Mouse (Mus musculus): ENCODE results near the gene Shb. TPM values are rescaled to one million over a fixed set of nuclear protein-coding genes. Genes with fewer than 3 reads are reported as not detected.

Shb gene
- total and polyA plus RNA-seq, 3 experiments = 7.7 to 15.5 (median 8.6) TPM

GRCm38 (mm10) chr4:45435899-45436298 is 96.4 kb downstream of the Shb start:
- no peaks in the 10 kb centered on the region for H3K27me3 ChIP-seq (replicated peaks)
- DNase-seq (ENCODE audit: extremely low read depth) = no peak
- no peak overlapping the region for H3K27ac ChIP-seq (ENCODE audit: insufficient read depth, low read depth)
- no peaks in the 10 kb centered on the region for H3K79me2 ChIP-seq (replicated peaks; ENCODE audit: control insufficient read depth, extremely low read depth, insufficient read depth, poor library complexity, severe bottlenecking)
- peaks cover 3 to 78% of the 10 kb centered on the region in 2 experiments for H3K36me3 ChIP-seq (replicated peaks in 1 of 2; ENCODE audit: control insufficient read depth in 1 of 2, insufficient read depth in 1 of 2, low read length in 1 of 2)
- H3K9me3 ChIP-seq (replicated peaks; ENCODE audit: low read length) = no peaks in the 10 kb centered on the region
- no peak overlapping the region for H3K9ac ChIP-seq (ENCODE audit: insufficient read depth, low read depth)
- no peak overlapping the region for H3K4me3 ChIP-seq (replicated peaks in 1 of 3; ENCODE audit: low read depth in 2 of 3, low read length in 2 of 3, poor library complexity in 1 of 3)
- peaks cover 37 to 73% of the 10 kb centered on the region in 2 experiments for H3K4me1 ChIP-seq (ENCODE audit: control insufficient read depth in 1 of 2, insufficient read depth in 2 of 2)
- dilution Hi-C loops (cut with MboI; ENCODE audit: extremely low pct_ligation_motif_present, extremely low pct_unique_long_range_greater_than_20kb, low sequenced_read_pairs) = no loop called here
- no peak overlapping the region for H3K4me2 ChIP-seq (ENCODE audit: insufficient read depth, low read depth, poor library complexity, severe bottlenecking)
- no peak for TF ChIP-seq ZNF384 (IDR thresholded peaks at IDR 0.05; ENCODE audit: low read depth, low read length)
- TF ChIP-seq NELFE (IDR thresholded peaks at IDR 0.05; ENCODE audit: low read depth, low read length) = no peak
- in situ Hi-C loops (cut with MboI; ENCODE audit: low pct_ligation_motif_present, low pct_unique_long_range_greater_than_20kb, low sequenced_read_pairs) = no loop called here

- H3K27ac ChIP-seq (ENCODE audit: insufficient read depth, low read depth) = no peak overlapping the region
- no peaks in the 10 kb centered on the region for H3K9me3 ChIP-seq (replicated peaks; ENCODE audit: low read length)
- no peak overlapping the region for H3K4me3 ChIP-seq (replicated peaks in 1 of 3; ENCODE audit: low read depth in 2 of 3, low read length in 2 of 3, poor library complexity in 1 of 3)
- no peaks in the 10 kb centered on the region for H3K27me3 ChIP-seq (replicated peaks)
- TF ChIP-seq MAX (IDR thresholded peaks at IDR 0.05; ENCODE audit: low read length) (peak; percentile 41; the same call in 1 of the 2 replicates), CHD2 (IDR thresholded peaks at IDR 0.05; ENCODE audit: low read length) (0 out of 2 replicates have a peak, but pooled peaks have one; percentile 5), SIN3A (IDR thresholded peaks at IDR 0.05; ENCODE audit: low read length) (peak; percentile 67), ETS1 (conservative IDR thresholded peaks at IDR 0.05; ENCODE audit: low read depth, low read length) (peak; percentile 77), MYC (IDR thresholded peaks at IDR 0.05; ENCODE audit: low read depth, low read length) (peak; percentile 75), IRF4 (IDR thresholded peaks at IDR 0.05; ENCODE audit: low read depth, low read length) (peak; percentile 68; the same call in 1 of the 2 replicates), CHD1 (IDR thresholded peaks at IDR 0.05; ENCODE audit: low read depth, low read length) (no peak), ZC3H11A (IDR thresholded peaks at IDR 0.05; ENCODE audit: low read depth, low read length) (no peak), MAZ (IDR thresholded peaks at IDR 0.05; ENCODE audit: low read depth, low read length) (peak; percentile 42; the same call in 1 of the 2 replicates), RAD21 (IDR thresholded peaks at IDR 0.05; ENCODE audit: low read depth, low read length) (no peak), ZMIZ1 (IDR thresholded peaks at IDR 0.05; ENCODE audit: low read depth, low read length) (no peak), ZNF384 (IDR thresholded peaks at IDR 0.05; ENCODE audit: low read depth, low read length) (no peak), JUND (conservative IDR thresholded peaks at IDR 0.05; ENCODE audit: low read depth, low read length) (no peak), BHLHE40 (IDR thresholded peaks at IDR 0.05; ENCODE audit: low read depth, low read length) (peak; percentile 75), EP300 (IDR thresholded peaks at IDR 0.05; ENCODE audit: low read length) (peak; percentile 79), TCF12 (IDR thresholded peaks at IDR 0.05; ENCODE audit: low read depth, low read length) (peak; percentile 71), E2F4 (IDR thresholded peaks at IDR 0.05; ENCODE audit: insufficient replicate concordance, low read depth, low read length) (no peak), KAT2A (IDR thresholded peaks at IDR 0.05; ENCODE audit: insufficient replicate concordance, low read length) (no peak), MEF2A (IDR thresholded peaks at IDR 0.05; ENCODE audit: borderline replicate concordance, low read depth, low read length) (peak; percentile 76; the same call in 1 of the 2 replicates), ELF1 (IDR thresholded peaks at IDR 0.05; ENCODE audit: low read depth, low read length) (no peak), GABPA (IDR thresholded peaks at IDR 0.05; ENCODE audit: insufficient replicate concordance, low read depth, low read length) (no peak), JUN (IDR thresholded peaks at IDR 0.05; ENCODE audit: insufficient read depth, low read depth, low read length) (no peak), NRF1 (IDR thresholded peaks at IDR 0.05; ENCODE audit: low read depth, low read length) (no peak), MXI1 (IDR thresholded peaks at IDR 0.05; ENCODE audit: low read depth, low read length) (no peak; the same call in 1 of the 2 replicates)
- H3K4me2 ChIP-seq (ENCODE audit: insufficient read depth, low read depth, poor library complexity, severe bottlenecking) = peak overlapping the region; percentile 47
- H3K79me2 ChIP-seq (replicated peaks; ENCODE audit: control insufficient read depth, extremely low read depth, insufficient read depth, poor library complexity, severe bottlenecking) = no peaks in the 10 kb centered on the region
- H3K36me3 ChIP-seq (replicated peaks in 1 of 2; ENCODE audit: control insufficient read depth in 1 of 2, insufficient read depth in 1 of 2, low read length in 1 of 2) = peaks cover 0 to 77% of the 10 kb centered on the region in 2 experiments
- peaks cover 37 to 73% of the 10 kb centered on the region in 2 experiments for H3K4me1 ChIP-seq (ENCODE audit: control insufficient read depth in 1 of 2, insufficient read depth in 2 of 2)
- H3K9ac ChIP-seq (ENCODE audit: insufficient read depth, low read depth) = no peak overlapping the region
- DNase-seq (ENCODE audit: extremely low read depth) = no peak
- dilution Hi-C loops (cut with MboI; ENCODE audit: extremely low pct_ligation_motif_present, extremely low pct_unique_long_range_greater_than_20kb, low sequenced_read_pairs) = no loop called here
- in situ Hi-C loops (cut with MboI; ENCODE audit: low pct_ligation_motif_present, low pct_unique_long_range_greater_than_20kb, low sequenced_read_pairs) = no loop called here
Measured at GRCm38 (mm10) chr4:45434681-45435080, 97.6 kb downstream of the Shb start.

Data from CH12.LX (cell line).